Mouse (Mus musculus) R1 (cell line): ENCODE measurements around the gene Aloxe3.

ENCODE experiments used
- DNase-seq: peaks from one replicate; pipeline ENCODE4 v3.0.0-alpha.2; 2018; ENCODE audit warnings: low read depth, low spot score

Gene Aloxe3

GRCm38 (mm10) chr11:69124498-69124847 lies 1.2 kb upstream of the Aloxe3 start:
- no peak for DNase-seq

- peak; percentile 97 for DNase-seq
Observed at GRCm38 (mm10) chr11:69125041-69125851, 450 bp upstream of the Aloxe3 start.

GRCm38 (mm10) chr11:69125919-69126705 lies 416 bp downstream of the Aloxe3 start:
- DNase-seq: peak; percentile 24

GRCm38 (mm10) chr11:69126706-69127095 lies 1.0 kb downstream of the Aloxe3 start:
- peak; percentile 32 for DNase-seq

GRCm38 (mm10) chr11:69128426-69129122 lies 2.9 kb downstream of the Aloxe3 start:
- no peak for DNase-seq

GRCm38 (mm10) chr11:69133566-69133922 lies 7.8 kb downstream of the Aloxe3 start:
- DNase-seq: peak; percentile 94

- peak; percentile 92 for DNase-seq
Observed at GRCm38 (mm10) chr11:69133923-69134621, 8.4 kb downstream of the Aloxe3 start.

- DNase-seq: no peak
Observed at GRCm38 (mm10) chr11:69134622-69134968, 8.9 kb downstream of the Aloxe3 start.

- no peak for DNase-seq
Observed at GRCm38 (mm10) chr11:69135361-69135760, 9.7 kb downstream of the Aloxe3 start.

- DNase-seq: no peak
Observed at GRCm38 (mm10) chr11:69147546-69147945, 21.9 kb downstream of the Aloxe3 start.

GRCm38 (mm10) chr11:69148451-69148960 lies 22.8 kb downstream of the Aloxe3 start:
- DNase-seq: no peak

- DNase-seq: no peak
Observed at GRCm38 (mm10) chr11:69149728-69150127, 24.0 kb downstream of the Aloxe3 start.

- DNase-seq: peak; percentile 79
Observed at GRCm38 (mm10) chr11:69150444-69150843, 24.7 kb downstream of the Aloxe3 start.

GRCm38 (mm10) chr11:69151004-69151403 lies 25.3 kb downstream of the Aloxe3 start:
- no peak for DNase-seq

GRCm38 (mm10) chr11:69153831-69154230 lies 28.1 kb downstream of the Aloxe3 start:
- DNase-seq: no peak

GRCm38 (mm10) chr11:69155351-69155750 lies 29.7 kb downstream of the Aloxe3 start:
- no peak for DNase-seq

GRCm38 (mm10) chr11:69156800-69157199 lies 31.1 kb downstream of the Aloxe3 start, which contains the start of gene Alox12b:
Gene Alox12b, plus strand, starts transcription at chr11:69156989.
- no peak for DNase-seq

- DNase-seq: no peak
Observed at GRCm38 (mm10) chr11:69169313-69169712, 43.6 kb downstream of the Aloxe3 start.

- peak; percentile 51 for DNase-seq
Observed at GRCm38 (mm10) chr11:69171626-69172025, 45.9 kb downstream of the Aloxe3 start.

GRCm38 (mm10) chr11:69172606-69173005 lies 46.9 kb downstream of the Aloxe3 start:
- DNase-seq: no peak

- no peak for DNase-seq
Observed at GRCm38 (mm10) chr11:69174722-69175121, 49.0 kb downstream of the Aloxe3 start.
